In genomic region chr9:114935321-114935720, GRCm38 (mm10) we compare ENCODE assay signal across 21 mouse cellular contexts. TPM values are rescaled to one million over a fixed set of nuclear protein-coding genes. Genes with fewer than 3 reads are reported as not detected.
"Had no signal": no experiment of that assay in that cellular context is flagged by ENCODE, and none has a peak within 500 bp of the region (broad histone marks: within the 10 kb centered on the region; RNA-seq: fewer than 3 reads in every experiment).

No protein-coding gene starts in this region.

- H3K27me3 ChIP-seq: liver, embryonic 13.5 days; neural tube, embryonic 12.5 days; stomach, embryonic 15.5 days had no signal

- H3K4me2 ChIP-seq: liver, embryonic 13.5 days; midbrain, embryonic 11.5 days; neural tube, embryonic 12.5 days; stomach, embryonic 15.5 days had no signal

- DNase-seq: kidney, adult 18-20 months; kidney, adult 9 months; kidney, postnatal 14 days; kidney, postnatal 4 days; layer of hippocampus, postnatal 36 days; left cerebral cortex, postnatal 4 days; liver, embryonic 13.5 days; lung, adult 2 months; lung, postnatal 14 days; lung, postnatal 4 days; midbrain, embryonic 14.5 days; retina, postnatal 1 day; right cerebral cortex, postnatal 25 days; spleen, adult 18-20 months; thymus, postnatal 25 days had no signal

- H3K36me3 ChIP-seq: liver, embryonic 13.5 days; neural tube, embryonic 12.5 days; stomach, embryonic 15.5 days had no signal

- H3K9ac ChIP-seq: liver, embryonic 13.5 days; neural tube, embryonic 12.5 days; stomach, embryonic 15.5 days had no signal

- H3K4me3 ChIP-seq: left cerebral cortex, adult 2 months; liver, embryonic 13.5 days; neural tube, embryonic 12.5 days; stomach, embryonic 15.5 days had no signal

- H3K27ac ChIP-seq: left cerebral cortex, adult 2 months; liver, embryonic 13.5 days; neural tube, embryonic 12.5 days; stomach, embryonic 15.5 days had no signal

- H3K9me3 ChIP-seq: liver, embryonic 13.5 days; neural tube, embryonic 12.5 days; stomach, embryonic 15.5 days had no signal

RNA-seq across cellular contexts. Expression of gene Osbpl10, which starts 43.0 kb away (rescaled TPM):
- total RNA-seq: megakaryocyte progenitor cell, adult 5-6 weeks; neutrophil, adult 5-6 weeks had no signal
